Mouse (Mus musculus) kidney, embryonic 14.5 days (tissue): ENCODE results near the gene Krt39. TPM values are rescaled to one million over a fixed set of nuclear protein-coding genes. Genes with fewer than 3 reads are reported as not detected.

Experiments
- ATAC-seq: fragments of 200-750 bp; cut with Nextera tagmentation; 2 replicates; pipeline ENCODE4 v1.8.0; 2017; ENCODE audit warnings: moderate number of reproducible peaks, mild to moderate bottlenecking, moderate TSS enrichment, moderate library complexity; ENCODE audit not compliant: low FRiP score, low TSS enrichment
- H3K27ac ChIP-seq: fragments of 300-500 bp; sonication (generic); 2 replicates; pipeline ENCODE4 v1.5.1; 2014; ENCODE audit warnings: low read depth, mild to moderate bottlenecking, low read length, moderate library complexity, mixed read lengths
- H3K27me3 ChIP-seq: fragments of 300-500 bp; sonication (generic); 2 replicates; pipeline ENCODE4 v1.6.1; 2014; ENCODE audit warnings: mild to moderate bottlenecking, low read length; ENCODE audit not compliant: control insufficient read depth, insufficient read depth
- H3K36me3 ChIP-seq: fragments of 300-500 bp; sonication (generic); 2 replicates; pipeline ENCODE4 v1.6.1; 2014; ENCODE audit warnings: low read length, mixed read lengths; ENCODE audit not compliant: control insufficient read depth, insufficient read depth
- H3K4me1 ChIP-seq: fragments of 300-500 bp; sonication (generic); 2 replicates; pipeline ENCODE4 v1.6.1; 2014; ENCODE audit warnings: low read length, mixed read lengths; ENCODE audit not compliant: control insufficient read depth, insufficient read depth
- H3K4me2 ChIP-seq: fragments of 300-500 bp; sonication (generic); replicated peaks from 2 replicates; pipeline ENCODE4 v1.6.1; 2014; ENCODE audit warnings: low read depth, mild to moderate bottlenecking, low read length
- H3K4me3 ChIP-seq: fragments of 300-500 bp; sonication (generic); 2 replicates; pipeline ENCODE4 v1.5.1; 2014; ENCODE audit warnings: mild to moderate bottlenecking, low read length
- H3K9ac ChIP-seq: fragments of 300-500 bp; sonication (generic); 2 replicates; pipeline ENCODE4 v1.6.1; 2014; ENCODE audit warnings: low read depth, mild to moderate bottlenecking, low read length, moderate library complexity
- H3K9me3 ChIP-seq: fragments of 300-500 bp; sonication (generic); 2 replicates; pipeline ENCODE4 v1.6.1; 2016; ENCODE audit warnings: low read length; ENCODE audit not compliant: control insufficient read depth
- WGBS: fragments of 180-500 bp; shearing (Covaris S2); extraction: QIAGEN DNeasy Blood & Tissue Kit; methylation state at CpG from one replicate; pipeline ENCODE4 v1.1.7; 2014; 5-methylcytosine and 5-hydroxymethylcytosine counted together
- polyA plus RNA-seq: library from polyadenylated mRNA; unstranded; fragments of >200 nt; fragmentation: Nextera tagmentation; extraction: Ambion mirVana; gene quantifications from 2 replicates; pipeline ENCODE4 v1.2.1, GENCODE M21; 2014

Krt39 gene
- polyA plus RNA-seq, 1 experiment from 2014 or later, result 0.43 TPM

- Histone ChIP-seq H3K4me2 (no peak overlapping the region; the same call in 1 of the 2 replicates), H3K27me3 (no peaks in the 10 kb centered on the region), H3K9me3 (no peaks in the 10 kb centered on the region), H3K36me3 (no peaks in the 10 kb centered on the region), H3K4me1 (no peaks in the 10 kb centered on the region), H3K9ac (no peak overlapping the region), H3K27ac (no peak overlapping the region), H3K4me3 (no peak overlapping the region)
- no peak for ATAC-seq
- WGBS, result 64% methylated on average over 9 of the region's 9 CpGs
Observed at GRCm38 (mm10) chr11:99539721-99540120, 18.6 kb upstream of the Krt39 start.

GRCm38 (mm10) chr11:99514098-99514497 lies 7.0 kb downstream of the Krt39 start:
- H3K27ac ChIP-seq, result no peak overlapping the region

GRCm38 (mm10) chr11:99500095-99500805 lies 20.9 kb downstream of the Krt39 start:
- H3K27ac ChIP-seq, result no peak overlapping the region
- no peaks in the 10 kb centered on the region for H3K36me3 ChIP-seq
- H3K9ac ChIP-seq, result no peak overlapping the region
- ATAC-seq, result no peak
- no peak overlapping the region for H3K4me3 ChIP-seq
- WGBS, result 89% methylated on average over 9 of the region's 9 CpGs
- H3K9me3 ChIP-seq, result no peaks in the 10 kb centered on the region
- no peak overlapping the region for H3K4me2 ChIP-seq
- no peaks in the 10 kb centered on the region for H3K27me3 ChIP-seq
- H3K4me1 ChIP-seq, result no peaks in the 10 kb centered on the region

More at GRCm38 (mm10) chr11:99514098-99514497, 7.0 kb downstream of the Krt39 start:
- Histone ChIP-seq H3K4me2 (no peak overlapping the region), H3K4me1 (no peaks in the 10 kb centered on the region), H3K9ac (no peak overlapping the region), H3K4me3 (no peak overlapping the region), H3K36me3 (no peaks in the 10 kb centered on the region), H3K27me3 (no peaks in the 10 kb centered on the region), H3K9me3 (no peaks in the 10 kb centered on the region)
- ATAC-seq, result no peak
- WGBS, result 87% methylated on average over 8 of the region's 8 CpGs

GRCm38 (mm10) chr11:99496460-99496859 lies 24.7 kb downstream of the Krt39 start:
- WGBS, result 83% methylated on average over 4 of the region's 4 CpGs
- ATAC-seq, result no peak
- no peaks in the 10 kb centered on the region for H3K36me3 ChIP-seq
- H3K4me3 ChIP-seq, result no peak overlapping the region
- H3K4me2 ChIP-seq, result no peak overlapping the region
- H3K4me1 ChIP-seq, result no peaks in the 10 kb centered on the region
- no peak overlapping the region for H3K9ac ChIP-seq
- H3K27me3 ChIP-seq, result no peaks in the 10 kb centered on the region
- H3K27ac ChIP-seq, result no peak overlapping the region
- no peaks in the 10 kb centered on the region for H3K9me3 ChIP-seq

GRCm38 (mm10) chr11:99494741-99495140 lies 26.4 kb downstream of the Krt39 start:
- H3K4me1 ChIP-seq, result no peaks in the 10 kb centered on the region
- H3K9me3 ChIP-seq, result no peaks in the 10 kb centered on the region
- H3K36me3 ChIP-seq, result no peaks in the 10 kb centered on the region
- 91% methylated on average over 4 of the region's 4 CpGs for WGBS
- no peak overlapping the region for H3K4me2 ChIP-seq
- no peak overlapping the region for H3K27ac ChIP-seq
- no peak for ATAC-seq
- no peaks in the 10 kb centered on the region for H3K27me3 ChIP-seq
- H3K4me3 ChIP-seq, result no peak overlapping the region
- no peak overlapping the region for H3K9ac ChIP-seq

- 19% methylated on average over 5 of the region's 5 CpGs for WGBS
- Histone ChIP-seq H3K4me2 (no peak overlapping the region), H3K9me3 (no peaks in the 10 kb centered on the region), H3K9ac (no peak overlapping the region), H3K4me1 (no peaks in the 10 kb centered on the region), H3K27me3 (no peaks in the 10 kb centered on the region), H3K27ac (no peak overlapping the region), H3K4me3 (no peak overlapping the region), H3K36me3 (no peaks in the 10 kb centered on the region)
- ATAC-seq, result peak; percentile 28; the same call in 1 of the 2 replicates
Observed at GRCm38 (mm10) chr11:99493574-99493850, 27.6 kb downstream of the Krt39 start.

GRCm38 (mm10) chr11:99492733-99493573 lies 28.2 kb downstream of the Krt39 start, which contains the start of gene Krt23:
Gene Krt23 (minus strand): TSS chr11:99493137.
- peak within 1 kb of the TSS; percentile 22; the same call in 1 of the 2 replicates for H3K4me2 ChIP-seq
- H3K36me3 ChIP-seq, result no peaks in the 10 kb centered on the region
- H3K4me1 ChIP-seq, result no peaks in the 10 kb centered on the region
- 59% methylated on average over 22 of the region's 22 CpGs for WGBS
- peak; percentile 55; the same call in 1 of the 2 replicates for ATAC-seq
- no peaks in the 10 kb centered on the region for H3K9me3 ChIP-seq
- no peaks in the 10 kb centered on the region for H3K27me3 ChIP-seq
- peak within 1 kb of the TSS; percentile 10; the same call in 1 of the 2 replicates for H3K4me3 ChIP-seq
- H3K27ac ChIP-seq, result peak within 1 kb of the TSS; percentile 42; the same call in 1 of the 2 replicates
- 0 out of 2 replicates have a peak within 1 kb of the TSS, but pooled peaks have one; percentile 18 for H3K9ac ChIP-seq

GRCm38 (mm10) chr11:99491040-99491439 lies 30.1 kb downstream of the Krt39 start:
- 76% methylated on average over 8 of the region's 8 CpGs for WGBS
- Histone ChIP-seq H3K4me3 (no peak overlapping the region), H3K36me3 (no peaks in the 10 kb centered on the region), H3K27me3 (no peaks in the 10 kb centered on the region), H3K9ac (no peak overlapping the region), H3K4me2 (no peak overlapping the region; the same call in 1 of the 2 replicates), H3K27ac (no peak overlapping the region), H3K9me3 (no peaks in the 10 kb centered on the region), H3K4me1 (no peaks in the 10 kb centered on the region)
- ATAC-seq, result no peak

GRCm38 (mm10) chr11:99490624-99491023 lies 30.5 kb downstream of the Krt39 start:
- WGBS, result 64% methylated on average over 4 of the region's 4 CpGs
- H3K27me3 ChIP-seq, result no peaks in the 10 kb centered on the region
- no peaks in the 10 kb centered on the region for H3K36me3 ChIP-seq
- H3K9me3 ChIP-seq, result no peaks in the 10 kb centered on the region
- H3K4me2 ChIP-seq, result no peak overlapping the region
- no peaks in the 10 kb centered on the region for H3K4me1 ChIP-seq
- ATAC-seq, result no peak
- no peak overlapping the region for H3K4me3 ChIP-seq
- H3K27ac ChIP-seq, result no peak overlapping the region
- no peak overlapping the region for H3K9ac ChIP-seq
